Mouse (Mus musculus): ENCODE measurements around the gene Abcb1a.

DNA sequence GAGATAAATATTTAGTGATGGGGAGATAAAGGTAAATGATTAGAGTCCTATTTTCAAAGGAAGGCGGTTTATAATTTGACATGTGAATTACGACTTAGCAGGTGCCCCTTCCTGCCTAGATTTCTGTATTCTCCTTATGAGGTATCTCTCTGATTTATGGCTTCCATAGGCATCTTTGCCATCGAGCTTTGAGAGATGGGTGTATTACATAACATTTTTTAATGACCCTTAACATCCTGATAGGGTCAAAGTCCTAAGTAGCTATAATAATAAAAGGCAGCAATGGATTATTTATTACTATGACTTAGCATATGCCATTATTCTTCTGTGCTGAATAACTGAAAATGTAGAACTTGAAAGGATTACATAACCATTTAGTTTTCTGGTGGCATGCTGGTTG lies 4.8 kb downstream of the Abcb1a start:
- TF ChIP-seq POLR2A (IDR thresholded peaks at IDR 0.05; ENCODE audit: extremely low read depth, insufficient read depth, low read length) (no peak), CTCF (IDR thresholded peaks at IDR 0.05; ENCODE audit: low read depth, low read length) (no peak)

All from liver, adult 2 months (tissue).